In the genomic region with DNA sequence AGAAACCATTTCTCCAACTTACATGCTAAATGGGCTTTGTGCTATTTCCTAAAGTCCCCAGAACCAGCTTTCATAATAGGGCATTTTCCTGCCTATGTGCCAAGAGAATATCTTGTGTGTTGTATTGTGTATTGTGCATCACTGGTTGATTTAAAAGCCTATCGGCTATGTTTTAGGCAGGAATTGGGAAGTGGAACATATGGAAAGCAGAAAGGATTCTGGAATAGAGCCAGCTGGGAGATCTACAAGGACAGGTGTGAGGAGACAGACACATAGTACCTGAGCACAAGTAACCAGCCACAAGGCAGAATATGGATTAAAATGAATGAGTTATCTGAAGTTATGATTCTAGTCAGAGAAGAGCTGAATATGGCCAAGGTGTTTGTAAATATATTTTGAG, we compare ENCODE assay signal across 7 mouse cellular contexts.
"Had no signal": no experiment of that assay in that cellular context is flagged by ENCODE, and none has a peak within 500 bp of the region (broad histone marks: within the 10 kb centered on the region; RNA-seq: fewer than 3 reads in every experiment).

No protein-coding gene starts in this region.

- DNase-seq: kidney, postnatal 10 days; kidney, postnatal 4 days; lung, adult 2 months; lung, postnatal 36 days; midbrain, embryonic 14.5 days; thymus, postnatal 14 days had no signal

- ATAC-seq: lung, postnatal 0 days had no signal
